Mouse (Mus musculus): Measurements from ENCODE around the gene Trmt1l.
A peak's percentile ranks its signal among the peaks of the same experiment; 100 is the strongest.

Gene Trmt1l

DNA sequence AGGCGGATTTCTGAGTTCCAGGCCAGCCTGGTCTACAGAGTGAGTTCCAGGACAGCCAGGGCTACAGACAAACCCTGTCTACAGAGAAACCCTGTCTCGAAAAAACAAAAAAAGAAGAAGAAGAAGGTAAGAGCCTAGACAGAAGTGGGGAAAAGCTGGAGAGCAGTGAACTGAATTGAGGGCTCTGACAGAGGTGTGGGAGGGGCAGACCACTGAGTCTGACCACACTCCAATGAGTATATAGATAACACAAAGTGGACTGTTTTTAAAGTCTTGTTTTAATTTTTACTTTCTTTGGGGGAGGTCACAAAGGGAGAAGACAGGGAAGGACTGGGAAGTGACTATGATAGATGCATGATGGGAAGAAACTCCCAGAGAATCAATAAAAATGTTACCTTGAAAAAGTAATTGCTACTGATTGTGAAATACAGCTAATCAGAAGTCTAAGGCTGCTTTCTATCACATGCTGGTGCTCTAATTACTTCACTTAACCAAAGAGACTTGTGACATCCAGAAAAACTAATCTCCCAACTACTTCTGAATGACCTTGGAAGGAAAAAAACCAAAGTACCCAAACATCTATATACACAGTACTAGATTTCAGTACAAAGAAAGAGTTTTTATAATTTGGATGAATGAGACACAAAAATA lies 67.4 kb downstream of the Trmt1l start:
- no peak for DNase-seq

- DNase-seq = peak; percentile 15 to 41
These were observed 68.7 kb downstream of the Trmt1l start for GRCm38 (mm10) chr1:151497028-151497427.

GRCm38 (mm10) chr1:151497942-151498341 lies 69.6 kb downstream of the Trmt1l start:
- no peak for DNase-seq

GRCm38 (mm10) chr1:151498381-151498780 lies 70.0 kb downstream of the Trmt1l start:
- no peak for DNase-seq

DNA sequence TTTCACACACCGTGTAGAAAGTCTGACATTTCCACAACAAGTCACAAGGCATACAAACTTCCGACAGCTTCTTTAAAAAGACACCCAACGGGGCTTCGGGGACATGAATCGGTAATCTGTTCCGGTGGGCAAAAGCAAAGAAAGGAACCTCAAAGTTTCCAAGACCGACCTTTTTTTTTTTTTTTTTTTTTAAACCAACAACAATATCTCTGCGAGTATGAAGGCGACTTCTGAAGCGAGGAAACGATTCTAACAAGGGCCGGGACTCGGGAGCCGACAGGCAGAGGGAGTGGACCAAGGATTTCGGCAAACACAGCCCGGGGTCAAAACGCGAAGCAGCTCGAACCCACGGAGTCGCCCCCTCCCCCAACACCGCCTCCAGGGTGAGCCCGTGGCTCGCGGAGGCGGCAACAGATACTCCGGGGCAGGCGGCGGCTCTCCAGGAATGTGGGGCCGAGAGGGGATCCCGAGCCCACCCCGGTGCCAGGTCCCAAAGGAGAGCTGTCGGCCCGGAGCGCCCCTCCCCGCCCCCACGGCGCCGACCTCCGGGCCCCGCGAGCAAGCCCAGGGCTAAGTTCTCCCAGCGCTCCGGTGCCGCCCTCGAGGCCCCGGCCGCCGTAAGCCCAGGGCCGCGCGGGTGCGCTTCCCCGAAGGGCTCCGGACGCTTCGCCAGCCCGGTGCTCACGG lies 71.6 kb downstream of the Trmt1l start:
- DNase-seq = peak; percentile 42 to 57

DNA sequence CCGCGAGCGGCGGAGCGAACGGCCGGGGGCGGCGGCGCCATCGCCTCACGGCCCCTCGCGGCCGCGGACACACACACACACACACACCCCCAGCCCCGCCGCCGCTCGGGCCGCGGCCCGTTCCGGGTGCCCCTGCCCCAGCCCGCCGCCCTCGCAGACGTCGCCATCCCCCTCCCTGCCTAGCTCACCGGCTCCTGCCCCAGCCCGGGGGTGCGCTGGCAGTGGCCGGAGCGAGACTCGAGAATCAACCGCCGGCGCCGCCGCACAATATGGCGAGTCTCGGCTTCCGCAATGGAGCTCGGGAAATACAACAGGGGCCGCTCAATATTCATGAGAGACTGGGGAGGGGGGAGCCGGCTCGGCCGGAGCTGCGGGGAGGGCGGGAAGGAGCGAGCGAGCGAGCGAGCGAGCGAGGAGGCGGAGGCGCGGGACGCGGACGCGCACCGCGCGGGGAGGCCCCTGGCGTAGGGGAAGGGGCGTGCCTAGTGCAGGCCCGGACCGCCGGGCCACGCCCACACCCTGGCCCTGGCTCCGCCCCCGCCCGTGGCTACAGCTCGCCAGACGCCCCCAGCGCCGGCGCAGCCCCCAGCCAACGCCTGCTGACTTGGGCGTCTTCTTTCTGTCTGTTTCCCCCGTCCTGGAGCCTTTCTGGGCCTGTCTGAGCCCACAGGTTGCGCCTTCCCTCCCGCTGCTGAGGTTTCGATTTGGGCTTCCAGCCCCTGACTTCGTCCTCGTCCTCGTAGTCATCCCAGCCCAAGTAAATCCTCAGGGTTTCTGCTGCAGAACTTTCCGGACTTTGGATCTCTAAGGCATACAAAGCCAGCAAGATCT lies 72.4 kb downstream of the Trmt1l start, which contains the start of gene Rnf2:
TSS of gene Rnf2 (minus strand) at position 425 of the 831 bp plus-strand sequence.
- peak; percentile 88 to 92 for DNase-seq
